Mouse (Mus musculus): ENCODE data around the gene Ccer2. TPM values are rescaled to one million over a fixed set of nuclear protein-coding genes. Genes with fewer than 3 reads are reported as not detected.

Ccer2 gene
- polyA plus RNA-seq, 1 experiment from 2014 or later, result not detected

GRCm38 (mm10) chr7:28765211-28765610 is 9.2 kb downstream of the Ccer2 start:
- Histone ChIP-seq H3K36me3 (ENCODE audit: insufficient read depth, low read length) (peaks cover 7% of the 10 kb centered on the region; the same call in 1 of the 2 replicates), H3K4me1 (ENCODE audit: insufficient read depth, low read depth, low read length) (peaks cover 6% of the 10 kb centered on the region; the same call in 1 of the 2 replicates), H3K9me3 (ENCODE audit: low read length) (no peaks in the 10 kb centered on the region), H3K27ac (ENCODE audit: low read length) (no peak overlapping the region), H3K4me3 (ENCODE audit: low read depth, low read length) (peak overlapping the region; percentile 72; the same call in 1 of the 2 replicates), H3K9ac (replicated peaks; ENCODE audit: low read depth) (no peak overlapping the region), H3K27me3 (replicated peaks; ENCODE audit: insufficient read depth, low read length) (no peaks in the 10 kb centered on the region), H3K4me2 (replicated peaks; ENCODE audit: low read depth, low read length) (peak overlapping the region; percentile 64)
- ATAC-seq, result no peak
- peak; percentile 10 for DNase-seq (ENCODE audit: low spot score)
- WGBS, result 79% methylated on average over 6 of the region's 6 CpGs
- TF ChIP-seq EP300 (IDR thresholded peaks at IDR 0.05), result no peak
- no peak for TF ChIP-seq CTCF (IDR thresholded peaks at IDR 0.05)

GRCm38 (mm10) chr7:28766173-28766879 is 10.4 kb downstream of the Ccer2 start, which contains the start of gene Sirt2:
TSS of gene Sirt2 (plus strand) at chr7:28766735.
- under 1% methylated on average over 45 of the region's 45 CpGs for WGBS
- TF ChIP-seq EP300 (IDR thresholded peaks at IDR 0.05) (peak; percentile 91), CTCF (IDR thresholded peaks at IDR 0.05) (peak; percentile 34)
- H3K4me2 ChIP-seq (replicated peaks; ENCODE audit: low read depth, low read length), result peak within 1 kb of the TSS; percentile 65

GRCm38 (mm10) chr7:28766910-28767309 is 10.9 kb downstream of the Ccer2 start:
- no peak for TF ChIP-seq EP300 (IDR thresholded peaks at IDR 0.05)
- no peak for TF ChIP-seq CTCF (IDR thresholded peaks at IDR 0.05)
- H3K9ac ChIP-seq (replicated peaks; ENCODE audit: low read depth), result peak overlapping the region; percentile 44; the same call in 1 of the 2 replicates
- WGBS, result under 1% methylated on average over 14 of the region's 14 CpGs
- no peak overlapping the region for H3K27ac ChIP-seq (ENCODE audit: low read length)
- DNase-seq (ENCODE audit: low spot score) (peak; percentile 22), ATAC-seq (no peak)
- no peaks in the 10 kb centered on the region for H3K27me3 ChIP-seq (replicated peaks; ENCODE audit: insufficient read depth, low read length)
- peaks cover 6% of the 10 kb centered on the region; the same call in 1 of the 2 replicates for H3K4me1 ChIP-seq (ENCODE audit: insufficient read depth, low read depth, low read length)
- no peaks in the 10 kb centered on the region for H3K9me3 ChIP-seq (ENCODE audit: low read length)
- H3K36me3 ChIP-seq (ENCODE audit: insufficient read depth, low read length), result no peaks in the 10 kb centered on the region
- H3K4me2 ChIP-seq (replicated peaks; ENCODE audit: low read depth, low read length), result peak overlapping the region; percentile 65
- H3K4me3 ChIP-seq (ENCODE audit: low read depth, low read length), result peak overlapping the region; percentile 72

More at GRCm38 (mm10) chr7:28766173-28766879, 10.4 kb downstream of the Ccer2 start, which contains the start of gene Sirt2:
- no peaks in the 10 kb centered on the region for H3K9me3 ChIP-seq (ENCODE audit: low read length)
- DNase-seq (ENCODE audit: low spot score) (peak; percentile 99), ATAC-seq (peak; percentile 98)
- peak within 1 kb of the TSS; percentile 57; the same call in 1 of the 2 replicates for H3K27ac ChIP-seq (ENCODE audit: low read length)
- H3K36me3 ChIP-seq (ENCODE audit: insufficient read depth, low read length), result no peaks in the 10 kb centered on the region
- H3K4me3 ChIP-seq (ENCODE audit: low read depth, low read length), result peak within 1 kb of the TSS; percentile 72
- no peaks in the 10 kb centered on the region for H3K27me3 ChIP-seq (replicated peaks; ENCODE audit: insufficient read depth, low read length)
- H3K4me1 ChIP-seq (ENCODE audit: insufficient read depth, low read depth, low read length), result peaks cover 6% of the 10 kb centered on the region; the same call in 1 of the 2 replicates
- peak within 1 kb of the TSS; percentile 44 for H3K9ac ChIP-seq (replicated peaks; ENCODE audit: low read depth)

GRCm38 (mm10) chr7:28767462-28767965 is 11.5 kb downstream of the Ccer2 start, which contains the start of gene Nfkbib:
TSS of gene Nfkbib (minus strand) at chr7:28767512.
- H3K27ac ChIP-seq (ENCODE audit: low read length), result no peak within 1 kb of the TSS
- no peaks in the 10 kb centered on the region for H3K36me3 ChIP-seq (ENCODE audit: insufficient read depth, low read length)
- WGBS, result 64% methylated on average over 7 of the region's 7 CpGs
- H3K4me2 ChIP-seq (replicated peaks; ENCODE audit: low read depth, low read length), result peak within 1 kb of the TSS; percentile 65
- H3K27me3 ChIP-seq (replicated peaks; ENCODE audit: insufficient read depth, low read length), result no peaks in the 10 kb centered on the region
- no peaks in the 10 kb centered on the region for H3K9me3 ChIP-seq (ENCODE audit: low read length)
- no peak for ATAC-seq
- no peak for DNase-seq (ENCODE audit: low spot score)
- peak within 1 kb of the TSS; percentile 44; the same call in 1 of the 2 replicates for H3K9ac ChIP-seq (replicated peaks; ENCODE audit: low read depth)
- peaks cover 6% of the 10 kb centered on the region; the same call in 1 of the 2 replicates for H3K4me1 ChIP-seq (ENCODE audit: insufficient read depth, low read depth, low read length)
- no peak for TF ChIP-seq EP300 (IDR thresholded peaks at IDR 0.05)
- no peak for TF ChIP-seq CTCF (IDR thresholded peaks at IDR 0.05)
- peak within 1 kb of the TSS; percentile 72 for H3K4me3 ChIP-seq (ENCODE audit: low read depth, low read length)

GRCm38 (mm10) chr7:28769414-28769958 is 13.5 kb downstream of the Ccer2 start:
- Histone ChIP-seq H3K4me1 (ENCODE audit: insufficient read depth, low read depth, low read length) (peaks cover 6% of the 10 kb centered on the region; the same call in 1 of the 2 replicates), H3K4me3 (ENCODE audit: low read depth, low read length) (no peak overlapping the region), H3K27ac (ENCODE audit: low read length) (no peak overlapping the region), H3K27me3 (replicated peaks; ENCODE audit: insufficient read depth, low read length) (no peaks in the 10 kb centered on the region), H3K9me3 (ENCODE audit: low read length) (no peaks in the 10 kb centered on the region), H3K9ac (replicated peaks; ENCODE audit: low read depth) (no peak overlapping the region), H3K36me3 (ENCODE audit: insufficient read depth, low read length) (no peaks in the 10 kb centered on the region), H3K4me2 (replicated peaks; ENCODE audit: low read depth, low read length) (no peak overlapping the region)
- WGBS, result 91% methylated on average over 9 of the region's 9 CpGs
- DNase-seq (ENCODE audit: low spot score) (no peak), ATAC-seq (no peak)
- TF ChIP-seq CTCF (IDR thresholded peaks at IDR 0.05) (no peak), EP300 (IDR thresholded peaks at IDR 0.05) (no peak)

- 77% methylated on average over 3 of the region's 3 CpGs for WGBS
- ATAC-seq, result no peak
Observed at GRCm38 (mm10) chr7:28770309-28770708, 14.3 kb downstream of the Ccer2 start.

More at GRCm38 (mm10) chr7:28770309-28770708, 14.3 kb downstream of the Ccer2 start:
- Histone ChIP-seq H3K4me3 (ENCODE audit: low read depth, low read length) (no peak overlapping the region), H3K27ac (ENCODE audit: low read length) (no peak overlapping the region), H3K27me3 (replicated peaks; ENCODE audit: insufficient read depth, low read length) (no peaks in the 10 kb centered on the region), H3K9ac (replicated peaks; ENCODE audit: low read depth) (no peak overlapping the region), H3K4me1 (ENCODE audit: insufficient read depth, low read depth, low read length) (peaks cover 6% of the 10 kb centered on the region; the same call in 1 of the 2 replicates), H3K4me2 (replicated peaks; ENCODE audit: low read depth, low read length) (no peak overlapping the region), H3K36me3 (ENCODE audit: insufficient read depth, low read length) (no peaks in the 10 kb centered on the region), H3K9me3 (ENCODE audit: low read length) (no peaks in the 10 kb centered on the region)
- TF ChIP-seq CTCF (IDR thresholded peaks at IDR 0.05), result no peak
- no peak for TF ChIP-seq EP300 (IDR thresholded peaks at IDR 0.05)
- DNase-seq (ENCODE audit: low spot score), result no peak
